Mouse (Mus musculus): Measurements from ENCODE around the gene Pygl. TPM values are rescaled to one million over a fixed set of nuclear protein-coding genes. Genes with fewer than 3 reads are reported as not detected.
"Not testable (repeated sequence)": the region's sequence is repeated elsewhere in the genome, so short reads cannot be mapped to it uniquely, and the experiment has no call there.

Pygl gene
- total RNA-seq, 4 experiments from 2014 or later, result 0.92 to 1.8 (median 1.4) TPM

- peak; percentile 76 to 78 for DNase-seq (ENCODE audit: low spot score in 2 of 2)
Observed at GRCm38 (mm10) chr12:70227121-70227932, 4.0 kb downstream of the Pygl start.

- no peak for DNase-seq (ENCODE audit: low spot score in 2 of 2)
Observed at GRCm38 (mm10) chr12:70226655-70227054, 4.6 kb downstream of the Pygl start.

GRCm38 (mm10) chr12:70223331-70223730 lies 8.0 kb downstream of the Pygl start:
- no peak for DNase-seq (ENCODE audit: low spot score in 2 of 2)

GRCm38 (mm10) chr12:70221425-70221824 lies 9.9 kb downstream of the Pygl start:
- no peak for DNase-seq (ENCODE audit: low spot score in 2 of 2)

- no peak for DNase-seq (ENCODE audit: low spot score in 2 of 2)
Observed at GRCm38 (mm10) chr12:70218795-70219540, 12.3 kb downstream of the Pygl start.

- no peak for DNase-seq (ENCODE audit: low spot score in 2 of 2)
Observed at GRCm38 (mm10) chr12:70216229-70216800, 15.0 kb downstream of the Pygl start.

- no peak for DNase-seq (ENCODE audit: low spot score in 2 of 2)
Observed at GRCm38 (mm10) chr12:70214281-70214680, 17.0 kb downstream of the Pygl start.

- no peak for DNase-seq (ENCODE audit: low spot score in 2 of 2)
Observed at GRCm38 (mm10) chr12:70213601-70214000, 17.7 kb downstream of the Pygl start.

GRCm38 (mm10) chr12:70212501-70212900 lies 18.8 kb downstream of the Pygl start:
- no peak for DNase-seq (ENCODE audit: low spot score in 2 of 2)

- no peak for DNase-seq (ENCODE audit: low spot score in 2 of 2)
Observed at GRCm38 (mm10) chr12:70208214-70208613, 23.1 kb downstream of the Pygl start.

GRCm38 (mm10) chr12:70204433-70204832 lies 26.9 kb downstream of the Pygl start:
- no peak for DNase-seq (ENCODE audit: low spot score in 2 of 2)

- no peak for DNase-seq (ENCODE audit: low spot score in 2 of 2)
Observed at GRCm38 (mm10) chr12:70201926-70202529, 29.3 kb downstream of the Pygl start.

- no peak for DNase-seq (ENCODE audit: low spot score in 2 of 2)
Observed at GRCm38 (mm10) chr12:70196341-70196740, 34.9 kb downstream of the Pygl start.

- no peak for DNase-seq (ENCODE audit: low spot score in 2 of 2)
Observed at GRCm38 (mm10) chr12:70195426-70195825, 35.9 kb downstream of the Pygl start.

- DNase-seq (ENCODE audit: low spot score in 2 of 2), result no peak
Observed at GRCm38 (mm10) chr12:70192267-70192727, 39.0 kb downstream of the Pygl start.

GRCm38 (mm10) chr12:70184173-70184783 lies 47.0 kb downstream of the Pygl start:
- no peak for DNase-seq (ENCODE audit: low spot score in 2 of 2)

GRCm38 (mm10) chr12:70183507-70183906 lies 47.8 kb downstream of the Pygl start:
- not testable (repeated sequence) for DNase-seq (ENCODE audit: low spot score in 2 of 2)

- DNase-seq (ENCODE audit: low spot score in 2 of 2), result no peak
Observed at GRCm38 (mm10) chr12:70169969-70170368, 61.3 kb downstream of the Pygl start.

- DNase-seq (ENCODE audit: low spot score in 2 of 2), result no peak
Observed at GRCm38 (mm10) chr12:70167950-70168349, 63.3 kb downstream of the Pygl start.

GRCm38 (mm10) chr12:70164741-70165140 lies 66.5 kb downstream of the Pygl start:
- no peak for DNase-seq (ENCODE audit: low spot score in 2 of 2)

- no peak for DNase-seq (ENCODE audit: low spot score in 2 of 2)
Observed at GRCm38 (mm10) chr12:70161057-70161456, 70.2 kb downstream of the Pygl start.
